Mouse (Mus musculus) G1E (cell line): ENCODE results near the gene Gtf3c5.

Experiments
- CTCF ChIP-seq: IDR thresholded peaks from 2 replicates; pipeline ENCODE4 v1.5.1; 2012; ENCODE audit warnings: low read depth, low read length, inconsistent platforms, mixed read lengths
- GATA1 ChIP-seq: IDR thresholded peaks from 2 replicates; pipeline ENCODE4 v1.6.1; 2012; ENCODE audit warnings: borderline replicate concordance, low read length, inconsistent platforms, mixed read lengths
- TAL1 ChIP-seq: conservative IDR thresholded peaks from 2 replicates; pipeline ENCODE4 v1.6.1; 2012; ENCODE audit warnings: low read depth, low read length, inconsistent platforms, mixed read lengths

- TF ChIP-seq CTCF: no peak
- no peak for TF ChIP-seq TAL1
- TF ChIP-seq GATA1: no peak
Observed at GRCm38 (mm10) chr2:28606601-28607340, 23.2 kb upstream of the Gtf3c5 start.
